Mouse (Mus musculus) heart, embryonic 11.5 days (tissue): Measurements from ENCODE around the gene Rbm14. TPM values are rescaled to one million over a fixed set of nuclear protein-coding genes. Genes with fewer than 3 reads are reported as not detected.

Experiments
- ATAC-seq: fragments of 200-750 bp; cut with Nextera tagmentation; replicated peaks from 2 replicates; pipeline ENCODE4 v1.8.0; 2017; ENCODE audit warnings: moderate library complexity; ENCODE audit not compliant: insufficient number of reproducible peaks, low FRiP score, low TSS enrichment
- H3K27ac ChIP-seq: fragments of 300-500 bp; sonication (generic); 2 replicates; pipeline ENCODE4 v1.5.1; 2014; ENCODE audit warnings: mild to moderate bottlenecking, low read depth, low read length
- H3K27me3 ChIP-seq: fragments of 300-500 bp; sonication (generic); 2 replicates; pipeline ENCODE4 v1.6.1; 2014; ENCODE audit warnings: mild to moderate bottlenecking, low read length, mixed read lengths; ENCODE audit not compliant: control insufficient read depth, insufficient read depth
- H3K36me3 ChIP-seq: fragments of 300-500 bp; sonication (generic); 2 replicates; pipeline ENCODE4 v1.6.1; 2014; ENCODE audit warnings: mild to moderate bottlenecking, low read length, moderate library complexity, mixed read lengths; ENCODE audit not compliant: control insufficient read depth, insufficient read depth
- H3K4me1 ChIP-seq: fragments of 300-500 bp; sonication (generic); 2 replicates; pipeline ENCODE4 v1.6.1; 2014; ENCODE audit warnings: low read length; ENCODE audit not compliant: control insufficient read depth, insufficient read depth
- H3K4me2 ChIP-seq: fragments of 300-500 bp; sonication (generic); 2 replicates; pipeline ENCODE4 v1.6.1; 2014; ENCODE audit warnings: mild to moderate bottlenecking, moderate library complexity
- H3K4me3 ChIP-seq: fragments of 300-500 bp; sonication (generic); 2 replicates; pipeline ENCODE4 v1.5.1; 2014; ENCODE audit warnings: low read depth, low read length
- H3K9ac ChIP-seq: fragments of 300-500 bp; sonication (generic); 2 replicates; pipeline ENCODE4 v1.6.1; 2014; ENCODE audit warnings: mild to moderate bottlenecking, low read depth, low read length, moderate library complexity
- H3K9me3 ChIP-seq: fragments of 300-500 bp; sonication (generic); replicated peaks from 2 replicates; pipeline ENCODE4 v1.6.1; 2016; ENCODE audit warnings: low read length; ENCODE audit not compliant: control insufficient read depth
- WGBS: fragments of 180-500 bp; shearing (Covaris S2); extraction: QIAGEN DNeasy Blood & Tissue Kit; methylation state at CpG from one replicate; pipeline ENCODE4 v1.1.7; 2014; ENCODE audit not compliant: insufficient replicate concordance; 5-methylcytosine and 5-hydroxymethylcytosine counted together
- polyA plus RNA-seq: library from polyadenylated mRNA; unstranded; fragments of >200 nt; fragmentation: Nextera tagmentation; extraction: Ambion mirVana; gene quantifications from 2 replicates; pipeline ENCODE4 v1.2.1, GENCODE M21; 2014

The Rbm14 gene
- 58.0 and 67.5 TPM in 2 replicates for polyA plus RNA-seq

GRCm38 (mm10) chr19:4811063-4811908, at the start of gene Rbm14, which contains the start of gene Gm21992:
Gene Rbm14, minus strand, starts transcription at chr19:4811634.
Gene Gm21992, minus strand, starts transcription at chr19:4811612.
- Histone ChIP-seq H3K36me3 (no peaks in the 10 kb centered on the region), H3K27me3 (no peaks in the 10 kb centered on the region), H3K4me3 (peak within 1 kb of the TSS; percentile 76), H3K9ac (peak within 1 kb of the TSS; percentile 95), H3K4me1 (peaks cover 8% of the 10 kb centered on the region), H3K4me2 (peak within 1 kb of the TSS; percentile 86), H3K9me3 (no peaks in the 10 kb centered on the region), H3K27ac (peak within 1 kb of the TSS; percentile 94)
- ATAC-seq, result peak; percentile 97
- under 1% methylated on average over 83 of the region's 83 CpGs for WGBS

GRCm38 (mm10) chr19:4859081-4859480, 47.6 kb upstream of the Rbm14 start:
- Histone ChIP-seq H3K27me3 (no peaks in the 10 kb centered on the region), H3K9me3 (no peaks in the 10 kb centered on the region), H3K4me1 (peaks cover 2% of the 10 kb centered on the region; the same call in 1 of the 2 replicates), H3K27ac (no peak overlapping the region), H3K36me3 (no peaks in the 10 kb centered on the region), H3K4me3 (no peak overlapping the region), H3K4me2 (no peak overlapping the region), H3K9ac (no peak overlapping the region)
- peak; percentile 56 for ATAC-seq
- 32% methylated on average over 6 of the region's 6 CpGs for WGBS

GRCm38 (mm10) chr19:4855951-4856350, 44.5 kb upstream of the Rbm14 start:
- Histone ChIP-seq H3K4me3 (peak overlapping the region; percentile 59), H3K4me2 (peak overlapping the region; percentile 95; the same call in 1 of the 2 replicates), H3K27me3 (no peaks in the 10 kb centered on the region), H3K36me3 (no peaks in the 10 kb centered on the region), H3K9me3 (no peaks in the 10 kb centered on the region), H3K4me1 (peaks cover 2% of the 10 kb centered on the region; the same call in 1 of the 2 replicates), H3K27ac (no peak overlapping the region), H3K9ac (no peak overlapping the region)
- 73% methylated on average over 4 of the region's 4 CpGs for WGBS
- ATAC-seq, result no peak

GRCm38 (mm10) chr19:4855470-4855820, 44.0 kb upstream of the Rbm14 start:
- 0 out of 2 replicates have a peak, but pooled peaks have one; percentile 5 for ATAC-seq
- peak overlapping the region; percentile 75 for H3K9ac ChIP-seq
- WGBS, result 3% methylated on average over 14 of the region's 14 CpGs

GRCm38 (mm10) chr19:4854552-4855469, 43.4 kb upstream of the Rbm14 start, which contains the start of gene Ctsf:
Gene Ctsf, plus strand, starts transcription at chr19:4855130.
- Histone ChIP-seq H3K36me3 (no peaks in the 10 kb centered on the region), H3K9ac (peak within 1 kb of the TSS; percentile 75), H3K27ac (no peak within 1 kb of the TSS), H3K4me2 (peak within 1 kb of the TSS; percentile 95), H3K4me3 (peak within 1 kb of the TSS; percentile 59), H3K27me3 (peaks cover 2% of the 10 kb centered on the region; the same call in 1 of the 2 replicates), H3K4me1 (peaks cover 2% of the 10 kb centered on the region; the same call in 1 of the 2 replicates), H3K9me3 (no peaks in the 10 kb centered on the region)
- WGBS, result 3% methylated on average over 45 of the region's 45 CpGs
- peak; percentile 68; the same call in 1 of the 2 replicates for ATAC-seq

More at GRCm38 (mm10) chr19:4855470-4855820, 44.0 kb upstream of the Rbm14 start:
- Histone ChIP-seq H3K4me1 (peaks cover 2% of the 10 kb centered on the region; the same call in 1 of the 2 replicates), H3K36me3 (no peaks in the 10 kb centered on the region), H3K4me3 (peak overlapping the region; percentile 59), H3K27me3 (peaks cover under 1% of the 10 kb centered on the region; the same call in 1 of the 2 replicates), H3K4me2 (peak overlapping the region; percentile 95), H3K9me3 (no peaks in the 10 kb centered on the region), H3K27ac (no peak overlapping the region)

- Histone ChIP-seq H3K9ac (no peak overlapping the region), H3K9me3 (no peaks in the 10 kb centered on the region), H3K27ac (no peak overlapping the region), H3K27me3 (peaks cover 2% of the 10 kb centered on the region; the same call in 1 of the 2 replicates), H3K4me3 (no peak overlapping the region), H3K4me1 (no peaks in the 10 kb centered on the region; the same call in 1 of the 2 replicates), H3K4me2 (no peak overlapping the region), H3K36me3 (no peaks in the 10 kb centered on the region)
- WGBS, result 48% methylated on average over 5 of the region's 5 CpGs
- no peak for ATAC-seq
Measured at GRCm38 (mm10) chr19:4850281-4850680, 38.8 kb upstream of the Rbm14 start.

GRCm38 (mm10) chr19:4849800-4850199, 38.4 kb upstream of the Rbm14 start:
- 61% methylated on average over 4 of the region's 4 CpGs for WGBS
- Histone ChIP-seq H3K9ac (no peak overlapping the region), H3K4me3 (no peak overlapping the region)

GRCm38 (mm10) chr19:4847490-4847889, 36.1 kb upstream of the Rbm14 start:
- no peaks in the 10 kb centered on the region for H3K9me3 ChIP-seq
- 38% methylated on average over 7 of the region's 7 CpGs for WGBS
- no peak for ATAC-seq
- H3K27me3 ChIP-seq, result peaks cover 2% of the 10 kb centered on the region; the same call in 1 of the 2 replicates
- no peaks in the 10 kb centered on the region for H3K36me3 ChIP-seq
- H3K4me1 ChIP-seq, result no peaks in the 10 kb centered on the region
- H3K4me2 ChIP-seq, result no peak overlapping the region
- no peak overlapping the region for H3K9ac ChIP-seq
- H3K4me3 ChIP-seq, result no peak overlapping the region
- H3K27ac ChIP-seq, result no peak overlapping the region

More at GRCm38 (mm10) chr19:4849800-4850199, 38.4 kb upstream of the Rbm14 start:
- no peaks in the 10 kb centered on the region for H3K36me3 ChIP-seq
- no peak overlapping the region for H3K4me2 ChIP-seq
- no peak overlapping the region for H3K27ac ChIP-seq
- ATAC-seq, result no peak
- no peaks in the 10 kb centered on the region for H3K9me3 ChIP-seq
- H3K27me3 ChIP-seq, result peaks cover 2% of the 10 kb centered on the region; the same call in 1 of the 2 replicates
- H3K4me1 ChIP-seq, result no peaks in the 10 kb centered on the region; the same call in 1 of the 2 replicates
